Mouse (Mus musculus): ENCODE measurements around the gene Dars2. TPM values are rescaled to one million over a fixed set of nuclear protein-coding genes. Genes with fewer than 3 reads are reported as not detected.

Gene Dars2
- polyA plus RNA-seq, 1 experiment from 2014 or later, result 26.1 TPM

DNA sequence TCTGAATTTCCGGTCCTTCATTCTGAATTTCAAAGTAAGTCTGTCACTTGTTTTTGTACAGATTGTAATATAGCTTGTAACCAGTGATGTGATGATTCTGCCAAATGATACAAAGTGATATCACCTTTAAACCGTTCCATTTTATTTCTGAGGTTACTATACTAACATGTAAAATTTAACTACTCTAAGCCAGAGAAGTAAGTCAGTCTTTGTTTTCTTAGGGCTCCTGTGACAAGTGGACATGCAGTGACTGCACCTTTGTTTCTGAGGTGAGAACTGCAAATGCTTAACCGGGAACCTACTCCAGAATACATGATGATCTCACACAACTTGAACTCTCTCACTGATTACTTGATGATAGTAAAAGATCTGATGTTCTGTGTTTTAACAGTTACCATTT lies 32.5 kb downstream of the Dars2 start:
- Histone ChIP-seq H3K9me3 (ENCODE audit: control insufficient read depth, low read depth, low read length) (no peaks in the 10 kb centered on the region), H3K9ac (replicated peaks; ENCODE audit: low read depth, low read length) (peak overlapping the region; percentile 29; the same call in 1 of the 2 replicates), H3K27ac (ENCODE audit: low read length) (no peak overlapping the region)

DNA sequence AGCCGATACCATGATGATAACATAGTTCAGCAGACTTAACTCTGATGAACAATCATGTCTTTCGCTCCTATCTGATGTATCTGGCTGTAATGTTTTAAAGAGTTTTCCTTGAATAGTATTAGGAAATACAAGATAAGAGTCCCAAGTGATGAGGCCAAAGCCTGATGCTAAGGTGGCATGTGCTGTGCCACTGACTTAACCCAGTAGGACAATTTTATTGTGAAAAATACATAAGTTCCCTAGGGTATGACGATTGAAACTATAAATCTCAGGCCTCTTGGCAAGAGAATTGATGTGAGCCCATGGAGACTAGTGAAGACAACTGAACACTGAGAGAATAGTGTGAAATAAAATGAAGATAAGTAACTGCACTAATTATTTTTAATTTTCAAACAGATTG lies 32.9 kb downstream of the Dars2 start:
- peak overlapping the region; percentile 69 for H3K4me2 ChIP-seq (replicated peaks; ENCODE audit: low read depth, low read length)
- peak overlapping the region; percentile 87 for H3K4me3 ChIP-seq (ENCODE audit: low read depth, low read length)
- H3K9ac ChIP-seq (replicated peaks; ENCODE audit: low read depth, low read length), result peak overlapping the region; percentile 29
- no peak for ATAC-seq (ENCODE audit: insufficient number of reproducible peaks, insufficient read depth, low FRiP score, low read depth)
- H3K4me1 ChIP-seq (ENCODE audit: control insufficient read depth, insufficient read depth, low read length), result peaks cover 4% of the 10 kb centered on the region; the same call in 1 of the 2 replicates
- no peaks in the 10 kb centered on the region for H3K9me3 ChIP-seq (ENCODE audit: control insufficient read depth, low read depth, low read length)
- WGBS, result 15% methylated on average over 3 of the region's 3 CpGs
- peaks cover 26% of the 10 kb centered on the region; the same call in 1 of the 2 replicates for H3K36me3 ChIP-seq (ENCODE audit: control insufficient read depth, insufficient read depth, low read length)
- H3K27ac ChIP-seq (ENCODE audit: low read length), result peak overlapping the region; percentile 39; the same call in 1 of the 2 replicates
- no peaks in the 10 kb centered on the region for H3K27me3 ChIP-seq (ENCODE audit: control insufficient read depth, insufficient read depth, low read length)

More for the DNA sequence above, 32.5 kb downstream of the Dars2 start:
- H3K36me3 ChIP-seq (ENCODE audit: control insufficient read depth, insufficient read depth, low read length), result peaks cover 26% of the 10 kb centered on the region; the same call in 1 of the 2 replicates
- WGBS, result 34% methylated on average over 3 of the region's 3 CpGs
- peaks cover 4% of the 10 kb centered on the region; the same call in 1 of the 2 replicates for H3K4me1 ChIP-seq (ENCODE audit: control insufficient read depth, insufficient read depth, low read length)
- no peaks in the 10 kb centered on the region for H3K27me3 ChIP-seq (ENCODE audit: control insufficient read depth, insufficient read depth, low read length)
- no peak for ATAC-seq (ENCODE audit: insufficient number of reproducible peaks, insufficient read depth, low FRiP score, low read depth)
- H3K4me2 ChIP-seq (replicated peaks; ENCODE audit: low read depth, low read length), result peak overlapping the region; percentile 69
- H3K4me3 ChIP-seq (ENCODE audit: low read depth, low read length), result peak overlapping the region; percentile 87

GRCm38 (mm10) chr1:161037026-161037425 lies 33.4 kb downstream of the Dars2 start:
- no peak overlapping the region; the same call in 1 of the 2 replicates for H3K27ac ChIP-seq (ENCODE audit: low read length)
- H3K4me2 ChIP-seq (replicated peaks; ENCODE audit: low read depth, low read length), result peak overlapping the region; percentile 69
- H3K4me1 ChIP-seq (ENCODE audit: control insufficient read depth, insufficient read depth, low read length), result peaks cover 4% of the 10 kb centered on the region; the same call in 1 of the 2 replicates
- H3K9me3 ChIP-seq (ENCODE audit: control insufficient read depth, low read depth, low read length), result no peaks in the 10 kb centered on the region
- peak overlapping the region; percentile 98; the same call in 1 of the 2 replicates for H3K9ac ChIP-seq (replicated peaks; ENCODE audit: low read depth, low read length)
- no peak for ATAC-seq (ENCODE audit: insufficient number of reproducible peaks, insufficient read depth, low FRiP score, low read depth)
- peaks cover 30% of the 10 kb centered on the region for H3K36me3 ChIP-seq (ENCODE audit: control insufficient read depth, insufficient read depth, low read length)
- 4% methylated on average over 1 of the region's 1 CpGs for WGBS
- H3K4me3 ChIP-seq (ENCODE audit: low read depth, low read length), result peak overlapping the region; percentile 87
- no peaks in the 10 kb centered on the region for H3K27me3 ChIP-seq (ENCODE audit: control insufficient read depth, insufficient read depth, low read length)

DNA sequence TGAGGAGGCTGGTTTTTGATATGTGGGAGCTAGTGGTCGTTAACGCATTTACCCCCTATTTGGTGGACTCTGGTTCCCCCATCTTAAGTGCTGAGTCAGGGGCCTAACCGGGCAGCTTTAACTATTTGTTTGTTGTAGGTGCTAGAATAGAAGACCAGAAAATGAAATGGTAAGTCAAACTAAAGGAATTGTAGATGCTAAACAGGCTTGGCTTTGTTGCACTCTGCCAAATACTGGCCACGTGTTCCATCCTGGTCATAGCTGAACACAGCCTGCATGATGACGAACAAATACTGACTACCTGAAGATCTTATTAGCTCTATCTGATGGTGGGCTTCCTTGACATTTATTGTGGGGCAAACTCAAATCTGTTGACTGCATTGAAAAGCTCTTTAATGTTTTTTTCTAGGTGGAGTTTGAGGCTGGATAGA lies 34.0 kb downstream of the Dars2 start:
- H3K4me2 ChIP-seq (replicated peaks; ENCODE audit: low read depth, low read length), result peak overlapping the region; percentile 69
- no peaks in the 10 kb centered on the region for H3K27me3 ChIP-seq (ENCODE audit: control insufficient read depth, insufficient read depth, low read length)
- no peak for ATAC-seq (ENCODE audit: insufficient number of reproducible peaks, insufficient read depth, low FRiP score, low read depth)
- no peaks in the 10 kb centered on the region for H3K9me3 ChIP-seq (ENCODE audit: control insufficient read depth, low read depth, low read length)
- H3K4me3 ChIP-seq (ENCODE audit: low read depth, low read length), result peak overlapping the region; percentile 87
- peaks cover 35% of the 10 kb centered on the region for H3K36me3 ChIP-seq (ENCODE audit: control insufficient read depth, insufficient read depth, low read length)
- peaks cover 4% of the 10 kb centered on the region; the same call in 1 of the 2 replicates for H3K4me1 ChIP-seq (ENCODE audit: control insufficient read depth, insufficient read depth, low read length)
- peak overlapping the region; percentile 95 for H3K27ac ChIP-seq (ENCODE audit: low read length)
- WGBS, result 0% methylated on average over 5 of the region's 5 CpGs
- H3K9ac ChIP-seq (replicated peaks; ENCODE audit: low read depth, low read length), result peak overlapping the region; percentile 98

GRCm38 (mm10) chr1:161035786-161036404 lies 34.6 kb downstream of the Dars2 start:
- no peak for ATAC-seq (ENCODE audit: insufficient number of reproducible peaks, insufficient read depth, low FRiP score, low read depth)
- H3K9ac ChIP-seq (replicated peaks; ENCODE audit: low read depth, low read length), result peak overlapping the region; percentile 98
- H3K4me3 ChIP-seq (ENCODE audit: low read depth, low read length), result peak overlapping the region; percentile 87
- H3K36me3 ChIP-seq (ENCODE audit: control insufficient read depth, insufficient read depth, low read length), result peaks cover 40% of the 10 kb centered on the region
- H3K27me3 ChIP-seq (ENCODE audit: control insufficient read depth, insufficient read depth, low read length), result no peaks in the 10 kb centered on the region
- no peaks in the 10 kb centered on the region for H3K9me3 ChIP-seq (ENCODE audit: control insufficient read depth, low read depth, low read length)
- WGBS, result under 1% methylated on average over 6 of the region's 6 CpGs
- H3K4me2 ChIP-seq (replicated peaks; ENCODE audit: low read depth, low read length), result peak overlapping the region; percentile 69
- peak overlapping the region; percentile 95 for H3K27ac ChIP-seq (ENCODE audit: low read length)
- peaks cover 4% of the 10 kb centered on the region; the same call in 1 of the 2 replicates for H3K4me1 ChIP-seq (ENCODE audit: control insufficient read depth, insufficient read depth, low read length)

DNA sequence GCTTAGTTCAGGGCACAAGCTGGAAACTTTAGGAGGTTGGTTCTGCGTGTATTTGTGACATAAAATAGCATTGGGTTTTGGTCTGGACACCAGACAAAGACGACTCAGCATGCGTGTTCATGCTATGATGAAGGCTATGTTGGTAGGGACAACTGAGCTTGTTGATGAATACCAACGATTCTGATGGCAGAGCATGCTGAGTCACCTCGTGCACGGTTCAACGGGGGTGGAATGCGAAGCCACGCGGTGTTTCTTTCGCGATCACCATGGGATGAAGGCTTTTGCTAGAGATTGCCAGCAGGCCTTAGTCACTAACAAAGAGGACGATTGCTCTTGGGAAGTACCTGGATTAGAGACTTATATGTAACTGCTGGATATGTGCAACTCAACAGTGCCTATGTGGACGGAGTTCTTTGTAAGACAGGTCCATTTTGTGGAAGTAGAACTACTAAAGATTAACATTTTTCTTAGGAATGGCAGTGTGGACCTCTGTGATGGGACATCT lies 35.1 kb downstream of the Dars2 start:
- Histone ChIP-seq H3K27ac (ENCODE audit: low read length) (peak overlapping the region; percentile 95), H3K27me3 (ENCODE audit: control insufficient read depth, insufficient read depth, low read length) (no peaks in the 10 kb centered on the region), H3K36me3 (ENCODE audit: control insufficient read depth, insufficient read depth, low read length) (peaks cover 43% of the 10 kb centered on the region), H3K9ac (replicated peaks; ENCODE audit: low read depth, low read length) (peak overlapping the region; percentile 98), H3K4me2 (replicated peaks; ENCODE audit: low read depth, low read length) (peak overlapping the region; percentile 69), H3K4me3 (ENCODE audit: low read depth, low read length) (peak overlapping the region; percentile 87), H3K4me1 (ENCODE audit: control insufficient read depth, insufficient read depth, low read length) (peaks cover 4% of the 10 kb centered on the region; the same call in 1 of the 2 replicates), H3K9me3 (ENCODE audit: control insufficient read depth, low read depth, low read length) (no peaks in the 10 kb centered on the region)
- under 1% methylated on average over 14 of the region's 14 CpGs for WGBS
- ATAC-seq (ENCODE audit: insufficient number of reproducible peaks, insufficient read depth, low FRiP score, low read depth), result no peak

DNA sequence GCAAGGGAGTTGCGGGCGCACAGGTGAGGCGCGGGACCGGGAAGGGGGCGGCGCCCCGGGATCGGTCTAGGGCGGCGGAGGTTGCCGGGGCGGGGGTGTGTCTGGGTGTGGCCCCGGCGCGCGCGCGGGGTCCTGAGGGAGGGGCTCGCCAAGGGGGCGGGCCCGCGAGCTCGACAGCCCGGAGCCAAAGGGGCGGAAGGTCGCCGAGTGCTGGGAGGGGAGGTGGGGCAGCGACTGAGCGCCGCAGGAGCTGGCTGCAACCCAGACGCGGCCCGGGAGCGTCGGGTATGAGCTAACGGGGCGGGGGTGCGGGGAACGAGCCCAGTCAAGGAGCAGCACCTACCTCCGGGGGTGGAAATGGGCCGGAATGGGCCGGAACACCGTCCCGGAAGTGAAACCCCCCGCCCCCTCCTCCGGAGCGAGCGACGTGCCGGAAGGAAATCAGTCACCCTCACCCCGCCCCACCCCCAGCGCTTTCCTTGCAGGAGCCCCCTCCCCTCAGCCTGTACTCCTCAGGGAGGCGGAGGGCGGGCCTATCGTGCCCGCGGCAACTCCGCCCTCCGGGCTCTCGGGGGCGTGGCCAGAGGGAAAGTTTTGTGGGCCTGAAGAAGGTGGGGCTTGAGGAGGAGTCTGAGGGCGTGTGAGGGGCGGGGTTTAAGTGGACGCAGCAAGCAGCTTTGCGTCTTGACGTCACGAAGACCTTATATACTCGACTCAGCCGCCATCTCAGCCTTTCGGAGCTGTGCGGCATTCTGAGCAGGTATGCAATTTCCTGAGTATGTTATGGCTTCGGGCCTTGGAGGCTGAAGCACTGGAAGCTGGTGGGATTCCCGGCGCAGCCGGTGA lies 35.8 kb downstream of the Dars2 start, which contains the start of gene Zbtb37:
Zbtb37 (minus strand) TSS at position 415 of the 846 bp plus-strand sequence.
- Histone ChIP-seq H3K4me2 (replicated peaks; ENCODE audit: low read depth, low read length) (peak within 1 kb of the TSS; percentile 69), H3K9ac (replicated peaks; ENCODE audit: low read depth, low read length) (peak within 1 kb of the TSS; percentile 98), H3K36me3 (ENCODE audit: control insufficient read depth, insufficient read depth, low read length) (peaks cover 46% of the 10 kb centered on the region), H3K27ac (ENCODE audit: low read length) (peak within 1 kb of the TSS; percentile 95), H3K4me3 (ENCODE audit: low read depth, low read length) (peak within 1 kb of the TSS; percentile 87), H3K27me3 (ENCODE audit: control insufficient read depth, insufficient read depth, low read length) (no peaks in the 10 kb centered on the region), H3K9me3 (ENCODE audit: control insufficient read depth, low read depth, low read length) (no peaks in the 10 kb centered on the region), H3K4me1 (ENCODE audit: control insufficient read depth, insufficient read depth, low read length) (peaks cover 4% of the 10 kb centered on the region; the same call in 1 of the 2 replicates)
- ATAC-seq (ENCODE audit: insufficient number of reproducible peaks, insufficient read depth, low FRiP score, low read depth), result peak; percentile 92
- WGBS, result 2% methylated on average over 68 of the region's 76 CpGs

DNA sequence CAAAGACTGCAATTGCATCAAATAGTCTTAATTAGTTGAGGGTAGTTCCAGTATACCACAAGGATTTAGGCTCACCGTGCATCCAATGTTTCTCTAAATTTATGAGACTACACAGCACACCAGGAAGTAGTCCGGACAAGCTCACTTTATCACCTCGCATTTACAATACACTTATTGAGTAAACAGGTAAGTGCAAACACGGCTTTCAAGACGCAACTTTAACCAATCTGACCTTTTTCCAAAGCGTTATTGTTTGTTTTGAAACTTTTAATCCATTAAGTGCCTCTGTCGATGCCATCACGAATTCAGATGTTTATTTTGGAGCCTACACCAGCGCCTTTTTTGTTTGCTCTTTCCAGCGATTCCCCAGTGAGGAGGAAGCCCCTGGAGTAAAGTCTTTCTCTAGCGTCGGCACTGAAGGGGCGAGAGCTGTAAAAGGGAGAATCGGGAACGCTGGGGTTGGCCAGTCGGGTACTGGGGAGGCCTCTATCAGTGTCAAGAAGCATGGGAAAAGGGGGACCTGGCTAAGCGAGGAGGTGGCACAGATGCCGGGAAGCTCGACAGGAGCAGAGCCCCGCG lies 36.5 kb downstream of the Dars2 start:
- peaks cover 4% of the 10 kb centered on the region; the same call in 1 of the 2 replicates for H3K4me1 ChIP-seq (ENCODE audit: control insufficient read depth, insufficient read depth, low read length)
- no peak for ATAC-seq (ENCODE audit: insufficient number of reproducible peaks, insufficient read depth, low FRiP score, low read depth)
- H3K4me2 ChIP-seq (replicated peaks; ENCODE audit: low read depth, low read length), result peak overlapping the region; percentile 63
- peak overlapping the region; percentile 98 for H3K9ac ChIP-seq (replicated peaks; ENCODE audit: low read depth, low read length)
- under 1% methylated on average over 21 of the region's 21 CpGs for WGBS
- H3K9me3 ChIP-seq (ENCODE audit: control insufficient read depth, low read depth, low read length), result no peaks in the 10 kb centered on the region
- H3K36me3 ChIP-seq (ENCODE audit: control insufficient read depth, insufficient read depth, low read length), result peaks cover 43% of the 10 kb centered on the region
- peak overlapping the region; percentile 87 for H3K4me3 ChIP-seq (ENCODE audit: low read depth, low read length)
- H3K27ac ChIP-seq (ENCODE audit: low read length), result peak overlapping the region; percentile 95
- H3K27me3 ChIP-seq (ENCODE audit: control insufficient read depth, insufficient read depth, low read length), result no peaks in the 10 kb centered on the region
